Mouse (Mus musculus) left cerebral cortex, adult 2 months (tissue): ENCODE results near the gene B9d1. TPM values are rescaled to one million over a fixed set of nuclear protein-coding genes. Genes with fewer than 3 reads are reported as not detected.

Experiments used
- DNase-seq, 2 experiments: peaks; one replicate each; pipeline ENCODE4 v3.0.0; 2021 to 2022; ENCODE audit warnings: low spot score in 2 of 2, mixed read lengths in 1 of 2; ENCODE audit errors: extremely low spot score in 1 of 2
- H3K27ac ChIP-seq: fragments of 200-600 bp; 2 replicates; pipeline ENCODE4 v1.8.1; 2022
- H3K4me3 ChIP-seq: fragments of 200-600 bp; 2 replicates; pipeline ENCODE4 v1.8.1; 2022
- CTCF ChIP-seq: fragments of 200-600 bp; IDR thresholded peaks from 2 replicates; pipeline ENCODE4 v1.8.1; 2022; ENCODE audit warnings: antibody characterized with exemption, mild to moderate bottlenecking, moderate library complexity
- intact Hi-C: fragments of 180-260 bp; cut with DNase I; formaldehyde crosslinking; loops from one replicate; pipeline ENCODE4 v1.15.1; 2025
- long read RNA-seq, 2 experiments: library from polyadenylated mRNA; stranded (forward); transcript quantifications; one replicate each; pipeline ENCODE4 v2.0.0; 2021; ENCODE audit warnings: borderline mapping rate in 2 of 2
- total RNA-seq, 2 experiments: library from RNA; stranded (reverse); gene quantifications; 2 replicates each; pipeline ENCODE4 v1.2.3; 2021

Gene B9d1
- total RNA-seq, result 10 to 100 TPM; 39.1 to 43.8 TPM
- long read RNA-seq, experiment 1, transcript B9d1-201 (7 exons, 817 nt), result major isoform, 11 of 25 reads
- long read RNA-seq, experiment 1, partial matches to known transcripts, result 2 of 25 reads
- long read RNA-seq, experiment 1, other reads (novel, unspliced or antisense), result 11 of 25 reads
- long read RNA-seq, experiment 2, transcript B9d1-201 (7 exons, 817 nt), result major isoform, 8 of 29 reads
- long read RNA-seq, experiment 2, partial matches to known transcripts, result 1 of 29 reads
- long read RNA-seq, experiment 2, other reads (novel, unspliced or antisense), result 17 of 29 reads

GRCm38 (mm10) chr11:61504713-61505257, at the start of gene B9d1:
B9d1 (plus strand) TSS chr11:61505144.
- Histone ChIP-seq H3K4me3 (peak within 1 kb of the TSS; percentile 90), H3K27ac (peak within 1 kb of the TSS; percentile 97)
- intact Hi-C loops, result loop anchor here (1.0 to 10.0 kb wide), 7 partner anchors 73 to 400 kb away; partner anchors contain the start of gene Epn2
- peak; percentile 96 to 97 for DNase-seq
- TF ChIP-seq CTCF, result peak; percentile 91

GRCm38 (mm10) chr11:61464071-61464470, 40.9 kb upstream of the B9d1 start:
- TF ChIP-seq CTCF, result no peak
- H3K27ac ChIP-seq, result no peak overlapping the region
- no peak overlapping the region for H3K4me3 ChIP-seq
- intact Hi-C loops, result no loop called here
- no peak for DNase-seq

GRCm38 (mm10) chr11:61465422-61465821, 39.5 kb upstream of the B9d1 start:
- intact Hi-C loops, result no loop called here
- Histone ChIP-seq H3K27ac (no peak overlapping the region), H3K4me3 (no peak overlapping the region)
- DNase-seq, result no peak
- no peak for TF ChIP-seq CTCF

- DNase-seq, result no peak
- Histone ChIP-seq H3K27ac (no peak overlapping the region), H3K4me3 (no peak overlapping the region)
- no peak for TF ChIP-seq CTCF
- intact Hi-C loops, result no loop called here
These were observed 36.4 kb upstream of the B9d1 start for GRCm38 (mm10) chr11:61468534-61468933.

GRCm38 (mm10) chr11:61469317-61469917, 35.5 kb upstream of the B9d1 start:
- H3K27ac ChIP-seq, result no peak overlapping the region
- DNase-seq, result no peak
- TF ChIP-seq CTCF, result no peak
- intact Hi-C loops, result no loop called here
- H3K4me3 ChIP-seq, result no peak overlapping the region

GRCm38 (mm10) chr11:61470880-61471279, 34.1 kb upstream of the B9d1 start:
- Histone ChIP-seq H3K4me3 (no peak overlapping the region), H3K27ac (no peak overlapping the region)
- no peak for DNase-seq
- TF ChIP-seq CTCF, result no peak
- intact Hi-C loops, result no loop called here

- no peak for TF ChIP-seq CTCF
- H3K4me3 ChIP-seq, result no peak overlapping the region
- intact Hi-C loops, result no loop called here
- H3K27ac ChIP-seq, result no peak overlapping the region
- DNase-seq, result no peak
These were observed 31.3 kb upstream of the B9d1 start for GRCm38 (mm10) chr11:61473630-61474029.

- no peak for TF ChIP-seq CTCF
- DNase-seq, result peak in 1 of 2 experiments; percentile 38
- Histone ChIP-seq H3K4me3 (peak overlapping the region; percentile 38), H3K27ac (peak overlapping the region; percentile 65)
- intact Hi-C loops, result no loop called here
These were observed 28.1 kb upstream of the B9d1 start for GRCm38 (mm10) chr11:61476786-61477382.

- peak overlapping the region; percentile 65 for H3K27ac ChIP-seq
- peak overlapping the region; percentile 38 for H3K4me3 ChIP-seq
- no peak for DNase-seq
- no peak for TF ChIP-seq CTCF
- intact Hi-C loops, result no loop called here
These were observed 27.1 kb upstream of the B9d1 start for GRCm38 (mm10) chr11:61477566-61478508.

- TF ChIP-seq CTCF, result no peak
- intact Hi-C loops, result no loop called here
- Histone ChIP-seq H3K4me3 (no peak overlapping the region), H3K27ac (no peak overlapping the region)
- DNase-seq, result no peak
These were observed 26.2 kb upstream of the B9d1 start for GRCm38 (mm10) chr11:61478788-61479187.
